Mouse (Mus musculus) skeletal muscle tissue, adult 2 months (tissue): Measurements from ENCODE around the gene Aim2.
A peak's percentile ranks its signal among the peaks of the same experiment; 100 is the strongest.
"Not testable (repeated sequence)": the region's sequence is repeated elsewhere in the genome, so short reads cannot be mapped to it uniquely, and the experiment has no call there.

Source experiments
- DNase-seq: peaks from one replicate; pipeline ENCODE4 v3.0.0-alpha.2; 2012; ENCODE audit warnings: low read depth, low spot score

The Aim2 gene

DNA sequence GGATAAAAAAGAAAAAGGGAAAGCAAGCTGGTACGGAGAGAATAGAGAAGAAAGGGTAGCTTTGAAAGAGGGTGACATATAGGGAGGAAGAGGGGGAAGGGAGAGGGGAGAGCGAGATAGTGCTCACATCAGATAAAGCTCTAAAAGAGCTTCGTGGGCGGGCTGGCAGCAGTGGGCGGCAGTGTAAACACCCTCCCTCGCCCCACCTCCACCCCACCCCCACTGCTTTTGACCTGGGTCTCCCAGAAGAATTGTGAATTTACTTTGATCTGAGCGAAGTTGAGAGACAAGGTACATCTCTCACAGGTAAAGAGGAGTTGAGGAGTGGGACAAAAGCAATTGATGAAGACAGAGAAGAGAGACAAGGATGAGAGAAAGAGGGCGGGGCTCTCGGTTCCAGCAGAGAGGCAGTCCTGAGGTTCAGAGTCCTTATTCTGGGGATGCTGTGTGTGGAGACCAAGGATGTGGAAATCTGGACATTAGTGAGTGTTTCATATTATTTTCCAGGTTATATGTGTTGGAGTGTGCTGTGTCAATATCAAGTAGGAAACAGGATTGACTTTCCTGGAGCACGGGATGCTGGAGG lies at the start of gene Aim2:
Gene Aim2 (plus strand): TSS at position 508 of the 586 bp plus-strand sequence.
- DNase-seq = no peak

GRCm38 (mm10) chr1:173302795-173303194 lies 47.9 kb upstream of the Aim2 start:
- DNase-seq = not testable (repeated sequence)

DNA sequence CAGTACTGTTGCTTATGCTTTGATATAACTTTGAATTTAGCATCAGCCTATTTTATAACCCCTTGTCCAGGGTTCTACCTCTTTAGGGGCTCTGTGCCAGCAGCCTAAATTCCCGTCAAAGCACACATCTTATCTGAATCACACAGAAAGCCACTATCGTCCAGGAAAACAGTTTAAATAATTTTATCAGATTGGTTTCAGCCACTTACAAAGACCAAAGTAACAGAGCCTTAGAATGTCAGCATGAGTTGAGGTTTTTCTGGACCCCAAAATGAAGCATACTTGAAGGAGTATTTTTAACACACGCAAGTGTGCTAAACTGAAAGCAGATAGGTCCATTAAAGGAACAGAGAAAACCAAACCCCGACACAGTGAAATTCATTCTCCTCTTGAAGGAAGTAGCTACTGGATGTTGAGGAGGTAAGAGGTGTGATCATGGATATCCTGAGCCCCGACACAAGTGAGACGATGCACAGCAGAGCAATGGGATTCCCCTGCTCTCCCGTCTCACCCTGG lies 37.1 kb upstream of the Aim2 start:
- not testable (repeated sequence) for DNase-seq

- no peak for DNase-seq
These were observed 35.0 kb upstream of the Aim2 start for GRCm38 (mm10) chr1:173315725-173316124.

DNA sequence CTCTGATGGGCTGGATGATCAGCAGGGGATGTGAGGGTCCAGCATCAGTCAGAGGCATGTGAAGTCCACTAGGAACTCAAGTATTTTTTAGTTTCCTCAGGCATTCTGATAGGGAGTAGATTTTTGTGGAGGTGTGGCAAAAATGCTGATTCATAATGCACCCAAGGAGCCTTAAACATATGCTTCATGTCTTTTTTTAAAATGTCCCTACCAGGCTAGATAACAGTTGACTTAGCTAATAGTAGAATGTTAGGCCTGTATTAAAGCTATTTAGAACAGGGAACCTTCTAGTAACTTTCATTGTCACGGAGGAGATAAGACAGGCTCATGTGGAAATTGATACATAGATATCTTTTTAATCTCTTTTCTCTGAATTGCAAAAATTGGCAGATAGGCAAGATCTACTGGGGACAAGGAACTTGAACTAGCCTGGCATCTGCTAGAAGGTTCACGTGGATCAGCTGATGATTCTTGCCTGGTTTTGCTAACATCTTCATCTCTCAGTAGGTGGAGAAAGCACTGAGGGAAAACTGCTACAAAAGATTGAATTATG lies 32.7 kb upstream of the Aim2 start:
- DNase-seq = no peak

- DNase-seq = no peak
These were observed 29.0 kb upstream of the Aim2 start for GRCm38 (mm10) chr1:173321593-173322248.

DNA sequence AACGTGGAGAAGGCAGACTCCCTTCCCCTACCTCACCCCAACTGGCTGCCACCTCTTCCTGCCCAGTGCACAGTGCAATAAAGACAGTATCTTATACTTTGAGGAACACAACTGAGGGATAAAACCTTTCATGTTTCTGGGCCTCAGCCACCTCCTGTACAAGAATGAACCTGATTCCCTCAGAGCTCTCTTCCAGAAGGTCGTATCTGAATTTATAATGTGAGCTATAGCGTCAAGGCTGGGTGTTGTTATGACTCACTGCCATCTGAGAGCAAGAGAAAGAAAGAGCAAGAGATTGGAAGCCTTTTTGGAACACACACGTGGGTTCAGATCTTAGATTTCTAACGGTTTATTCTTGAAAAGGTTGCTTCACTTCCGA lies 28.4 kb upstream of the Aim2 start:
- DNase-seq = no peak

DNA sequence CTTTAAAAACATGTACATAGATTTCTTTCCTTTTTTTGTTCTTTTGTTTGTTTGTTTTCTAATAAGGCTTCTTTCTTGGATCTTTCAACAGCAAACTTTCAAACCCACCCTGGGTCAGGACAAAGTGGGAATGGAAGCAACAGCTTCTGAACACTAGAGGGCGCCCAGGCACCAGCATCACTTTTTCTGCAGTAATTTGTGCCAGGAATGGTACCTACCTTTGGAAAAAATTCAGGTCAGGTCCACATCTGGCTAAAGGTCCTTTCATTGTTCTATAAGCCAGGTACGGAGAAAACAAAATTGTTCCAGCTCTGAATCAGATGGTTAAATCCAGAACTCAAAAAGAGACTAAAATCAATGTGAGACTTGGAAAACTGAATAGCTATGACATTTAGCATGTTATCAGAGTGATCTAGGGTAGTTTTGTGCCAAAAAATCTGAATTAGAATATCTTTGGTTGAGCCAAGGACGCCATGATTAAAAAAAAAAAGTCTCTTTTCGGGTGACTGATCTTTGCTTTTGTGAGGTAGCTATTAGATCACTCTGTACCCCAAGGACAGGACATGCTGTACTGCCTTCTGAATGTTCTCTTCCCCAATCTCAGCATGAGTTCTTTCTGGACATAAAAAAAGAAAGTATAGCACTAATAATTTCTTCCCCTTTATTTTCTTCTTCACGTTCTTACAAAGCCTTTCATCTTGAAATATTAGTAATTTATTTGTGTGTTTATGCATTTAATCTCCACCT lies 26.7 kb upstream of the Aim2 start:
- no peak for DNase-seq

DNA sequence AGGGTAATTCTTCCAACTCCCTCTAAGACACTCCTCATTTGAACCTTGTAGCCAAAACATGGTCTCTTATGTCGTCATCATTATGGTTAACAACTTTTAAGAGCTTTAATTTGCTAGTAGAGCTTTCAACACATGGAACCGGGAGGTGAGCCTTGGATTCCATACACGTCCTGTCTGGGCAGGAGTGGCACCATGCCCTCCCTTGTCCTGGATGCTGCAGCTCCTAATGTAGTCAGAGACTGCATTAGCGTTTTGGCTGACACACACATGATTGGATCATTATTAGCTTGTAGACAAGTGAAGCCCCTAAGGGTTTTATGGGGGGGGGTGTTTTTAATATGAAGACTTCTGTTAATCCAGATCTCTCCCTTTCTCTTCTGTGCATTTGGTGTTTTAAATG lies 25.7 kb upstream of the Aim2 start:
- DNase-seq = no peak

DNA sequence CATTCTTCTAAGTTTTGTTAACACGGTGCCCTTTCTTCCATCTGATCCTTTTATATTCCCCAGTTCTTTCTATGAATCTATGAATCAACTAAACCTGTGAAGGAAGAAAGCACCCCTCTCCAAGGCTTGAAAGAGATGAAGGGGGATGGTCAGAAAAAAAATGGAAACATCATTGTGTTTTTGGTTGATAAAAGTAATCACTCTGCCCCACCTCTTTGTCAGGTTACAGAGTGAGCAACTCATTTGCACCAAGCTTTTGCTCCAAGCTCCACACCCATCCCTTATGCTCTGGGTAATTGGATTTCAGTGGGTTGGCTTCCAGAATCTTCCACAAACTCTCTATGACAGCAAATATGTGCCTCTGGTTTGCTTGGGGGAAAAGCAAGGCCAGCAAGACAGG lies 25.3 kb upstream of the Aim2 start:
- no peak for DNase-seq

- DNase-seq = no peak
These were observed 24.1 kb upstream of the Aim2 start for GRCm38 (mm10) chr1:173326552-173326951.

DNA sequence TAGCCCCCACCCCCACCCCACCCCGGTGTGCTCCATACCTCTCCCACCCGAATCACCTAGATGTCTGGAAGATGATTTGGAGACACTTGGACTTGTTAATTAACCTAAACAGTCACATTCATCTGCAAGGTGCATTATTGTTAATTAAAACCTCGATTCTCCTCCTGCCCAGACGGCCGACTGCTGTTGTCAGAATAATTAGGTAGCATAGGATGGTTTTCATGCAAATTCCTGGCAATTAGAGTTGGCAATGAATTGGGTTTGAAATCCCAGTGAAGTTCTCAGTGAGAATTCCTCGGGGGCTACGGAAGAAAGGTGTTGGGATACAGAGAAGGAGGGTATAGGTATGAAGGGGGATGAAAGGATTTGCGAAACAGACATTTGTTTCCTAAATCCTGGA lies 22.2 kb upstream of the Aim2 start:
- DNase-seq = no peak

GRCm38 (mm10) chr1:173329185-173329584 lies 21.5 kb upstream of the Aim2 start:
- peak; percentile 28 for DNase-seq

GRCm38 (mm10) chr1:173329743-173330142 lies 20.9 kb upstream of the Aim2 start:
- no peak for DNase-seq

- no peak for DNase-seq
These were observed 18.3 kb upstream of the Aim2 start for GRCm38 (mm10) chr1:173332418-173332817.

GRCm38 (mm10) chr1:173333312-173334253 lies 17.1 kb upstream of the Aim2 start, which contains the start of gene Ackr1:
Gene Ackr1, minus strand, starts transcription at chr1:173333750.
- DNase-seq = no peak

DNA sequence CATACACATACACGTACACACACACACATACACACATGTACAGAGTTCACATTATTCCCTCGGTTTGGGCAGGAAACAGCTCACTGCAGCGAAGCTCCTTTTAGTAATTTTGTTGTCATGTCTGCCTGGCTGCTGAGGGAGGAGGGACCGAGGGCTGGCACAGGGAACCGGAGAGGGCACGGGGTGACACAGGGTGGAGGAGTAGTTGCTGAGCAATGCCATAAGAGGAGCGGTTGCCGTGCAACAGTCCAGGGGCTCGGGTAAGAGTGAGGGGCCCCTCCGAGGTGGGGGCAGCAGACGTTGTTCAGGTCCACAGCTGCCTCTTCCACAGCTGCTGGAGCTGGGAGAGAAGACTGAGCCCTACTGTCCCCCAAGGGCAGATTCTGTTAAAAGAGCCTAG lies 14.8 kb upstream of the Aim2 start:
- DNase-seq = no peak

GRCm38 (mm10) chr1:173337008-173337407 lies 13.7 kb upstream of the Aim2 start:
- no peak for DNase-seq

- DNase-seq = peak; percentile 25
These were observed 11.1 kb upstream of the Aim2 start for GRCm38 (mm10) chr1:173339543-173339942.

DNA sequence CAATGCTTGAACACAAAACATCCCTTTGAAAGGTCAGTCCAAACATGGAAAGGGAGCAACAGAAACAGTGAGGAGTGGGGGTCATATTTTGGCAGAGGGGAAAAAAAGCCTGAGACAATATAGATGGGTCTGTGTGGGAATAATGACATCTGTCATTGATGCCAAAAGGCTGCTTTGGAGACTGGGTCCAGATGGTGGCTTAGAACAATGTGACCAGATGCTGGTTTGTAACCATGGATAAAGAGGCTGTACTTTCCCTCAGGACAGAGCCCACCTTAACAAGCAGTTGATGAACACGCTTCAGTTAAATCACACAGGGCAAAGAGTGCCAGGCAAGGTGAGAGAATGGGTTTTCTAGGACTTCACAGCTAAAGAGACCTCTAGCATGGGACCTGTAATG lies 8.3 kb upstream of the Aim2 start:
- DNase-seq = no peak

DNA sequence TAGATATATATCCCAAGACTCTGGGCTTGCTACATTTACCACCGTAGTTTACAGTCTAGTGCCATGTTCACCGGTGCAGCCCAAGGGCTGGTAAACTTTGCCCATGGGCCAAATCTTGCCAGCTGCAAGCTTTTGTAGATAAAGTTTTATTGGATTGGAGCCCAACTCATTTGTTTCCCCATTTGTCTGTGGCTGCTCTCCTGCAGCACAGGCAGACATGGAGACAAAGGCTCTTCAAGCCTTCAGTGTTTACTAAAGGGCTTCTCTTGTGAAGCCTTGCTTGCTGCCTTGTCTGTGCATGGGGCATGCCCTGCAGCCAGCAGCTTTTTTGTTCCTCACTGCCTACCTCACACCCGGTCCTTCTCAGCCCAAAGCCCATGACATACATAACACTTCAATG lies 6.7 kb upstream of the Aim2 start:
- DNase-seq = no peak
